Mouse (Mus musculus) lung, embryonic 14.5 days (tissue): ENCODE data around the gene Cxcl12. TPM values are rescaled to one million over a fixed set of nuclear protein-coding genes. Genes with fewer than 3 reads are reported as not detected.

Experiments used
- ATAC-seq: fragments of 200-750 bp; cut with Nextera tagmentation; 2 replicates; pipeline ENCODE4 v1.8.0; 2017; ENCODE audit warnings: mild to moderate bottlenecking, moderate TSS enrichment, moderate library complexity; ENCODE audit not compliant: insufficient read depth
- DNase-seq: peaks from one replicate; pipeline ENCODE4 v3.0.0-alpha.2; 2015
- H3K27ac ChIP-seq: fragments of 300-500 bp; sonication (generic); 2 replicates; pipeline ENCODE4 v1.5.1; 2014; ENCODE audit warnings: low read depth, mild to moderate bottlenecking, moderate library complexity
- H3K27me3 ChIP-seq: fragments of 300-500 bp; sonication (generic); 2 replicates; pipeline ENCODE4 v1.6.1; 2014; ENCODE audit warnings: low read length, control low read depth; ENCODE audit not compliant: insufficient read depth
- H3K36me3 ChIP-seq: fragments of 300-500 bp; sonication (generic); 2 replicates; pipeline ENCODE4 v1.6.1; 2014; ENCODE audit warnings: control low read depth; ENCODE audit not compliant: insufficient read depth
- H3K4me1 ChIP-seq: fragments of 300-500 bp; sonication (generic); 2 replicates; pipeline ENCODE4 v1.6.1; 2014; ENCODE audit warnings: antibody characterized with exemption, control low read depth; ENCODE audit not compliant: insufficient read depth
- H3K4me2 ChIP-seq: fragments of 300-500 bp; sonication (generic); 2 replicates; pipeline ENCODE4 v1.6.1; 2014; ENCODE audit warnings: mild to moderate bottlenecking
- H3K4me3 ChIP-seq: fragments of 300-500 bp; sonication (generic); 2 replicates; pipeline ENCODE4 v1.5.1; 2014; ENCODE audit warnings: low read depth, low read length
- H3K9ac ChIP-seq: fragments of 300-500 bp; sonication (generic); 2 replicates; pipeline ENCODE4 v1.6.1; 2014
- H3K9me3 ChIP-seq: fragments of 300-500 bp; sonication (generic); 2 replicates; pipeline ENCODE4 v1.6.1; 2016; ENCODE audit warnings: low read depth, low read length, control low read depth
- CTCF ChIP-seq: IDR thresholded peaks from 2 replicates; pipeline ENCODE4 v1.5.1; 2016; ENCODE audit warnings: antibody characterized with exemption, low read depth
- WGBS: fragments of 180-500 bp; shearing (Covaris S2); extraction: QIAGEN DNeasy Blood & Tissue Kit; methylation state at CpG from one replicate; pipeline ENCODE4 v1.1.7; 2014; 5-methylcytosine and 5-hydroxymethylcytosine counted together
- polyA plus RNA-seq: library from polyadenylated mRNA; unstranded; fragments of >200 nt; fragmentation: Nextera tagmentation; extraction: Ambion mirVana; gene quantifications from 2 replicates; pipeline ENCODE4 v1.2.1, GENCODE M21; 2014

The Cxcl12 gene
- polyA plus RNA-seq, 1 experiment from 2014 or later, result 91.0 TPM

GRCm38 (mm10) chr6:117140907-117141306 lies 27.4 kb upstream of the Cxcl12 start:
- Histone ChIP-seq H3K27ac (no peak overlapping the region), H3K9ac (no peak overlapping the region), H3K9me3 (no peaks in the 10 kb centered on the region), H3K4me1 (no peaks in the 10 kb centered on the region), H3K36me3 (no peaks in the 10 kb centered on the region), H3K4me2 (no peak overlapping the region), H3K4me3 (no peak overlapping the region), H3K27me3 (no peaks in the 10 kb centered on the region)
- DNase-seq, result no peak
- 88% methylated on average over 4 of the region's 4 CpGs for WGBS
- ATAC-seq, result no peak
- TF ChIP-seq CTCF, result no peak

GRCm38 (mm10) chr6:117146951-117147350 lies 21.4 kb upstream of the Cxcl12 start:
- Histone ChIP-seq H3K36me3 (no peaks in the 10 kb centered on the region), H3K9ac (no peak overlapping the region), H3K27ac (no peak overlapping the region), H3K9me3 (no peaks in the 10 kb centered on the region), H3K4me1 (no peaks in the 10 kb centered on the region), H3K4me3 (no peak overlapping the region), H3K4me2 (no peak overlapping the region), H3K27me3 (no peaks in the 10 kb centered on the region)
- no peak for TF ChIP-seq CTCF
- no peak for DNase-seq
- 70% methylated on average over 10 of the region's 10 CpGs for WGBS
- no peak for ATAC-seq

GRCm38 (mm10) chr6:117151484-117152149 lies 16.7 kb upstream of the Cxcl12 start:
- 25% methylated on average over 18 of the region's 18 CpGs for WGBS
- H3K27ac ChIP-seq, result no peak overlapping the region
- no peak overlapping the region for H3K4me3 ChIP-seq
- no peak overlapping the region for H3K4me2 ChIP-seq
- H3K9ac ChIP-seq, result no peak overlapping the region
- no peaks in the 10 kb centered on the region for H3K27me3 ChIP-seq
- DNase-seq (no peak), ATAC-seq (no peak)
- H3K4me1 ChIP-seq, result peaks cover 4% of the 10 kb centered on the region; the same call in 1 of the 2 replicates
- no peaks in the 10 kb centered on the region for H3K36me3 ChIP-seq
- H3K9me3 ChIP-seq, result no peaks in the 10 kb centered on the region
- TF ChIP-seq CTCF, result no peak

- Histone ChIP-seq H3K4me3 (no peak overlapping the region), H3K27ac (no peak overlapping the region), H3K9ac (no peak overlapping the region), H3K9me3 (no peaks in the 10 kb centered on the region), H3K4me1 (peaks cover 4% of the 10 kb centered on the region; the same call in 1 of the 2 replicates), H3K27me3 (no peaks in the 10 kb centered on the region), H3K36me3 (no peaks in the 10 kb centered on the region), H3K4me2 (no peak overlapping the region)
- peak; percentile 70 for DNase-seq
- peak; percentile 54; the same call in 1 of the 2 replicates for ATAC-seq
- no peak for TF ChIP-seq CTCF
- WGBS, result 52% methylated on average over 5 of the region's 5 CpGs
Measured at GRCm38 (mm10) chr6:117153046-117153445, 15.3 kb upstream of the Cxcl12 start.

GRCm38 (mm10) chr6:117156846-117157245 lies 11.5 kb upstream of the Cxcl12 start:
- H3K36me3 ChIP-seq, result no peaks in the 10 kb centered on the region
- H3K4me2 ChIP-seq, result no peak overlapping the region
- no peak for TF ChIP-seq CTCF
- DNase-seq (no peak), ATAC-seq (no peak)
- no peaks in the 10 kb centered on the region for H3K9me3 ChIP-seq
- no peak overlapping the region for H3K4me3 ChIP-seq
- H3K27me3 ChIP-seq, result no peaks in the 10 kb centered on the region
- H3K4me1 ChIP-seq, result peaks cover 17% of the 10 kb centered on the region
- H3K27ac ChIP-seq, result no peak overlapping the region
- H3K9ac ChIP-seq, result no peak overlapping the region
- WGBS, result 67% methylated on average over 4 of the region's 4 CpGs

- no peak overlapping the region for H3K9ac ChIP-seq
- no peak overlapping the region for H3K4me3 ChIP-seq
- no peak overlapping the region for H3K4me2 ChIP-seq
- no peaks in the 10 kb centered on the region for H3K27me3 ChIP-seq
- DNase-seq, result peak; percentile 66
- peaks cover 13% of the 10 kb centered on the region; the same call in 1 of the 2 replicates for H3K4me1 ChIP-seq
- no peak for TF ChIP-seq CTCF
- no peak overlapping the region for H3K27ac ChIP-seq
- peak; percentile 65 for ATAC-seq
- H3K9me3 ChIP-seq, result no peaks in the 10 kb centered on the region
- H3K36me3 ChIP-seq, result no peaks in the 10 kb centered on the region
- WGBS, result 23% methylated on average over 16 of the region's 16 CpGs
Measured at GRCm38 (mm10) chr6:117159710-117160690, 8.3 kb upstream of the Cxcl12 start.

GRCm38 (mm10) chr6:117163486-117163885 lies 4.8 kb upstream of the Cxcl12 start:
- Histone ChIP-seq H3K9me3 (no peaks in the 10 kb centered on the region), H3K27ac (no peak overlapping the region), H3K4me2 (no peak overlapping the region), H3K27me3 (peaks cover 17% of the 10 kb centered on the region), H3K4me3 (no peak overlapping the region), H3K9ac (no peak overlapping the region), H3K36me3 (no peaks in the 10 kb centered on the region), H3K4me1 (peaks cover 16% of the 10 kb centered on the region; the same call in 1 of the 2 replicates)
- ATAC-seq (no peak), DNase-seq (no peak)
- WGBS, result 79% methylated on average over 5 of the region's 5 CpGs
- no peak for TF ChIP-seq CTCF
